Mouse (Mus musculus) MEL (cell line): ENCODE results near the gene Hacl1.

ENCODE experiments used
- CHD1 ChIP-seq: IDR thresholded peaks from 2 replicates; pipeline ENCODE4 v1.6.1; 2012; ENCODE audit warnings: low read depth, mild to moderate bottlenecking, inconsistent platforms, low read length, improper control_type of control experiment
- CHD2 ChIP-seq: IDR thresholded peaks from 2 replicates; pipeline ENCODE4 v1.6.1; 2011; ENCODE audit warnings: low read length, improper control_type of control experiment
- CTCF ChIP-seq, 3 experiments: IDR thresholded peaks in 2 of 3; conservative IDR thresholded peaks in 1 of 3; 2 replicates each; pipeline ENCODE4 v1.5.1; 2011 to 2012; ENCODE audit warnings: low read length in 3 of 3, low read depth in 2 of 3, mild to moderate bottlenecking in 2 of 3, improper control_type of control experiment in 1 of 3, inconsistent platforms in 1 of 3, mixed read lengths in 1 of 3, moderate library complexity in 1 of 3; ENCODE audit not compliant: control insufficient read depth in 1 of 3, insufficient read depth in 1 of 3, poor library complexity in 1 of 3, severe bottlenecking in 1 of 3
- EP300 ChIP-seq, 2 experiments: IDR thresholded peaks; 2 replicates each; pipeline ENCODE4 v1.6.1; 2011; ENCODE audit warnings: improper control_type of control experiment in 2 of 2, low read length in 2 of 2, low read depth in 1 of 2, mild to moderate bottlenecking in 1 of 2
- KAT2A ChIP-seq: conservative IDR thresholded peaks from 2 replicates; pipeline ENCODE4 v1.6.1; 2012; ENCODE audit warnings: low read depth, low read length, improper control_type of control experiment, inconsistent platforms
- MAX ChIP-seq: IDR thresholded peaks from 2 replicates; pipeline ENCODE4 v1.6.1; 2011; ENCODE audit warnings: low read length, improper control_type of control experiment
- POLR2A ChIP-seq, 2 experiments: IDR thresholded peaks; 2 replicates each; pipeline ENCODE4 v1.6.1; 2011 to 2012; ENCODE audit warnings: low read length in 2 of 2, mild to moderate bottlenecking in 2 of 2, control low read depth in 1 of 2, improper control_type of control experiment in 1 of 2, low read depth in 1 of 2, moderate library complexity in 1 of 2; ENCODE audit not compliant: control insufficient read depth in 1 of 2, insufficient read depth in 1 of 2, poor library complexity in 1 of 2
- UBTF ChIP-seq: IDR thresholded peaks from 2 replicates; pipeline ENCODE4 v1.6.1; 2012; ENCODE audit warnings: low read depth, mild to moderate bottlenecking, inconsistent platforms, low read length, improper control_type of control experiment, moderate library complexity, borderline replicate concordance; ENCODE audit not compliant: insufficient read depth
- USF1 ChIP-seq: IDR thresholded peaks from 2 replicates; pipeline ENCODE4 v1.6.1; 2014; ENCODE audit warnings: low read depth, mild to moderate bottlenecking, inconsistent platforms, low read length, improper control_type of control experiment, moderate library complexity
- ZKSCAN1 ChIP-seq: IDR thresholded peaks from 2 replicates; pipeline ENCODE4 v1.6.1; 2012; ENCODE audit warnings: low read depth, mild to moderate bottlenecking, inconsistent platforms, low read length, improper control_type of control experiment, moderate library complexity

DNA sequence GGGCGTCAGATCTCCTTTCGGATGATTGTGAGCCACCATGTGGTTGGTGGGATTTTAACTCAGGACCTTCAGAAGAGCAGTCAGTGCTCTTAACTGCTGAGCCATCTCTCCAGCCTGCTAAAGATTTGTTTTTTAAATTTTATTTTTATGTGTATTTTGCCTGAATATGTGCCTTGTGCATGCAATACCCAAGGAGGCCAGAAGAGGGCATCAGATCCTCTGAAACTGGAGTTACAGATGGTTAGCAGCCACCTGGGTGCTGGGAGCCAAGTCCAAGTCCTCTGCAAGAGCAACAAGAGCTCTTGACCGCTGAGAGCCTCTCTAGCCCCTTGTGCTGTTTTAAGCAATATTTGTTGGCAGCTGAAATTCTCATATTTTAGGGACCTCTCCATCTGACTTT, 9.3 kb upstream of the Hacl1 start:
- TF ChIP-seq CTCF (IDR thresholded peaks at IDR 0.05 in 2 of 3, conservative IDR thresholded peaks at IDR 0.05 in 1 of 3; ENCODE audit: control insufficient read depth in 1 of 3, insufficient read depth in 1 of 3, low read depth in 2 of 3, low read length in 3 of 3, poor library complexity in 1 of 3, severe bottlenecking in 1 of 3) (peak; percentile 31 to 48 (median 40); a peak in 5 of 6 replicates), EP300 (IDR thresholded peaks at IDR 0.05; ENCODE audit: low read depth in 1 of 2, low read length in 2 of 2) (no peak), USF1 (no peak), KAT2A (no peak), MAX (no peak), CHD2 (no peak), UBTF (no peak), POLR2A (IDR thresholded peaks at IDR 0.05; ENCODE audit: control insufficient read depth in 1 of 2, insufficient read depth in 1 of 2, low read depth in 1 of 2, low read length in 2 of 2, poor library complexity in 1 of 2) (no peak), ZKSCAN1 (no peak), CHD1 (no peak)
